Mouse (Mus musculus): ENCODE data around the gene Tmem231. TPM values are rescaled to one million over a fixed set of nuclear protein-coding genes. Genes with fewer than 3 reads are reported as not detected.

The Tmem231 gene
- polyA plus RNA-seq, 1 experiment from 2014 or later: 21.1 TPM

DNA sequence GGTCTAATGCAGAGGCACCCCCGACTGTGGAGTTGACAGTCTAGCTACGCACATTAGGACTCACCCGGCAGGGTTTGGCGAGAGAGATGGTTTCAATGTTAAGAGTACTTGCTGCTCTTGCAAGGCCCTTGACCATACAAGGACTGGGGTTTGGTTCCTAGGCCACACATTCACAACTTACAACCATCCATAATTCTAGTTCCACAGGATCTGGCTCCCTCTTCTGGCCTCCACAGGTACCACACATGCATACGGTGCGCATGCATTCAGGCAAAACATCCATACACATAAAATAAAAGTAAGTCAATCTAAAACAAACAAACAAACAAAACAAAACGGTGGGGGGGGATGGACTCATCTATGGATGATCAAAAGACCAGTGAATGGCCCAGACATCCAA, 38.7 kb downstream of the Tmem231 start:
- no peak overlapping the region for H3K4me2 ChIP-seq
- peaks cover 18% of the 10 kb centered on the region for H3K4me1 ChIP-seq
- no peak overlapping the region for H3K4me3 ChIP-seq
- H3K36me3 ChIP-seq: no peaks in the 10 kb centered on the region
- ATAC-seq (ENCODE audit: insufficient number of reproducible peaks, insufficient read depth, low FRiP score, low TSS enrichment, low read depth): no peak
- H3K27ac ChIP-seq: no peak overlapping the region
- 0 out of 2 replicates have a peak, but pooled peaks cover 3% of the 10 kb centered on the region for H3K9me3 ChIP-seq
- H3K27me3 ChIP-seq: peaks cover 28% of the 10 kb centered on the region
- WGBS: 88% methylated on average over 7 of the region's 7 CpGs
- no peak overlapping the region for H3K9ac ChIP-seq

DNA sequence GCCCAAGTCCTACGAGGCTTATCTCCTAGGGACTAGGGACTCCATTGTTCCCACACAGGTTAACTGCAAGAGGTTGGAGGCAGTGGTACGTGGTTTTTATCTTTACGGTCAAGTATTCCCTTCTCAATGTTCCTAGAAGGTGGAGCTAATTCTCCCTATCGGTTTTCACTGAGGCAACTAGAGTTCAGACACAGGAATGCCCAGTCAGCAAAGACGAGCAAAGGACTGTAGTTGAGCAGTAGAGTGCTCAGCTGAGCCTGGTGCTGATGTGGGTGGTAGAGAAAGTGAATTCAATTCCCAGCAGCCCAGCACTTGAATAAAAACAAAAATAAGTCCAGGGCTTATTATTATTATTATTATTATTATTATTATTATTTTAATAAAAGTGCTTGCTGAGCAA, 41.1 kb downstream of the Tmem231 start:
- Histone ChIP-seq H3K27ac (no peak overlapping the region), H3K36me3 (no peaks in the 10 kb centered on the region), H3K4me3 (no peak overlapping the region), H3K9me3 (0 out of 2 replicates have a peak, but pooled peaks cover 3% of the 10 kb centered on the region), H3K4me2 (no peak overlapping the region), H3K27me3 (peaks cover 40% of the 10 kb centered on the region), H3K9ac (no peak overlapping the region), H3K4me1 (peaks cover 30% of the 10 kb centered on the region)
- 59% methylated on average over 5 of the region's 5 CpGs for WGBS
- no peak for ATAC-seq (ENCODE audit: insufficient number of reproducible peaks, insufficient read depth, low FRiP score, low TSS enrichment, low read depth)

DNA sequence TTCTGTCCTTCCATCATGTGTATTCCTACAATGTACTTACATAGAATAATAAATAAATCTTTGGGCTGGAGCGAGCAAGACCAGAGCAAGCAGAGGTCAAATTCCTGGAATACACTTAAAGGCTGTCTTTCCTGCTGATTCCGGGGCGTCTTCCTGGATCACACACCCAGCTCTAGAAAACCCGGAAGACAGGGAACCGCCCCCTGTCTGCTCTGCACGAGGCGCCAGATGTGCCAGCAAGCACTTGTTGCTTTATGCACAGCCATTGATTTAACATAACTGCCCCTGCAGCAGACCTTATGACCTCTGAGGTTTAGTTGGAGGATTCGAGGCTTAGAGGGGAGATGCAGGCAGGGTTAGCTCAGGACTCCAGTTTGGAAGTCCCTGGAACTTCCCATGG, 41.7 kb downstream of the Tmem231 start:
- no peak overlapping the region for H3K4me3 ChIP-seq
- no peak overlapping the region for H3K4me2 ChIP-seq
- H3K9ac ChIP-seq: no peak overlapping the region
- 18% methylated on average over 8 of the region's 8 CpGs for WGBS
- no peaks in the 10 kb centered on the region for H3K36me3 ChIP-seq
- 0 out of 2 replicates have a peak, but pooled peaks cover 3% of the 10 kb centered on the region for H3K9me3 ChIP-seq
- no peak for ATAC-seq (ENCODE audit: insufficient number of reproducible peaks, insufficient read depth, low FRiP score, low TSS enrichment, low read depth)
- H3K4me1 ChIP-seq: peaks cover 30% of the 10 kb centered on the region
- peaks cover 42% of the 10 kb centered on the region for H3K27me3 ChIP-seq
- H3K27ac ChIP-seq: no peak overlapping the region

DNA sequence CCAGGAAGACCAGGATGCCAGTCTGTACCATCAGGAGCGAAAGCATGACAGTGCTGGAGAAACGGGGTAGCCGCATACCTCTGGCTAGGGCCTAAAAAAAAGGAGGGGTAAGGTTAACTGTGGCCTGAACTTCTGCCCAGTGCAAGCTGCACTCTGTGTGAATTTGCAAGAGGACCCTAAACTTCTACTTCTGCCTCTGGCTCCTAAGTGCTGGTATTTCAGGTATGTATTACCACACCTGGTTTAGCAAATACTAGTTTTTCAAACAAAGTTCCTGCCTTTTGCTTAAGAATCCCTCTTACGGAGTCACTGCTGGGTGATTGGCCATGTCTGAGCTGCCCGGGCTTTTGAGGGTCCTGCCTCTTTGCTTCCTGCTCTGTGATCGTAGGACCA, 42.8 kb downstream of the Tmem231 start:
- Histone ChIP-seq H3K9ac (no peak overlapping the region), H3K4me1 (peaks cover 30% of the 10 kb centered on the region), H3K36me3 (no peaks in the 10 kb centered on the region), H3K27me3 (peaks cover 49% of the 10 kb centered on the region), H3K4me3 (no peak overlapping the region), H3K27ac (no peak overlapping the region), H3K9me3 (0 out of 2 replicates have a peak, but pooled peaks cover 3% of the 10 kb centered on the region), H3K4me2 (no peak overlapping the region)
- ATAC-seq (ENCODE audit: insufficient number of reproducible peaks, insufficient read depth, low FRiP score, low TSS enrichment, low read depth): no peak
- 54% methylated on average over 6 of the region's 6 CpGs for WGBS

DNA sequence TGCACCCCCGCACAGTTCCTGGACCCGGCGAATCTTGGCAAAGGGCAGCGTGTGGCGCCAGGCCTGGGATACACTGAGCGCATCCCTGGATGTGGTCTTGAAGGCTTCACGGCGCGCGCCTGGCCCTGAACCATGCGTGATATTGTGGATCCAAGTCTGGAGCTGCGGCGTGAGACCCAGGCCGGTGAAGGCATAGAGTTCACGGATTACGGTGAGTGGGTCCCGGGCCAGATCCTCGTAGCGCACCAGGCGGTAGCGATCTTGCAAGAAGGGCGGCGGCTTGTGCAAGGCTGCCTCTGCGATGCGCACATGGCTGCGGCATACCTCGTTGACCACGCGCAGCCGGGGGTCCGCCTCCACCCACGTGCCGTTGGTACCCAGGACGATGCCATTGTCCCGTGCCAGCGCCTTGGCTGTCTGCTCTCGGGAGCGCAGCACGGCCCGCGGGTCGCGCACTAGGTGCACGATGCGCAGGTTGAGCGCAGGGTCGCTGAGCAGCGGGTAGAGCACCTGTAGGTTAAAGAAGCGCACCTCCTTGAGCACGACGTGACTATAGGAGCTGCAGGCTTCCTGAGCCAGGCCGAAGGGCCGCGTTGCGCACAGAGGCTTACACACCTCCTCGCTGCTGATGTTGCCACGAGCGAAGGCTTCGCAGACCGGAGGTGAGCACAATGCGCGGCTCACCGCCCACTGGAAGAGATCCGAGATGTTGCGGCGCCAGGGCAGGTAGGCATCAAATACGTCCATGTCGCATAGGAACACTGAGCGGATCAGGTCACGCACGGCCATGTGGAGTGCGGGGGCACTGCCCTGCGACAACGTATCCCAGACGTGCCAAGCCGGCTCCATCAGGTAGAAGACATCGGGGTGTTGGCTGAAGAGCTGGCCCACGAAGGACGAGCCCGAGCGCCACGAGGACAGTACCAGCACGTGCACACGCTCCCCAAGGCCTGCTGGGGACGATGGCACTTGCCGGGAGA, 43.5 kb downstream of the Tmem231 start:
- Histone ChIP-seq H3K9me3 (0 out of 2 replicates have a peak, but pooled peaks cover 3% of the 10 kb centered on the region), H3K27me3 (peaks cover 49% of the 10 kb centered on the region), H3K4me2 (peak overlapping the region; percentile 63), H3K36me3 (no peaks in the 10 kb centered on the region), H3K4me1 (peaks cover 25% of the 10 kb centered on the region), H3K27ac (no peak overlapping the region), H3K9ac (0 out of 2 replicates have a peak overlapping the region, but pooled peaks have one; percentile 41), H3K4me3 (peak overlapping the region; percentile 39)
- 12% methylated on average over 86 of the region's 86 CpGs for WGBS
- ATAC-seq (ENCODE audit: insufficient number of reproducible peaks, insufficient read depth, low FRiP score, low TSS enrichment, low read depth): no peak

DNA sequence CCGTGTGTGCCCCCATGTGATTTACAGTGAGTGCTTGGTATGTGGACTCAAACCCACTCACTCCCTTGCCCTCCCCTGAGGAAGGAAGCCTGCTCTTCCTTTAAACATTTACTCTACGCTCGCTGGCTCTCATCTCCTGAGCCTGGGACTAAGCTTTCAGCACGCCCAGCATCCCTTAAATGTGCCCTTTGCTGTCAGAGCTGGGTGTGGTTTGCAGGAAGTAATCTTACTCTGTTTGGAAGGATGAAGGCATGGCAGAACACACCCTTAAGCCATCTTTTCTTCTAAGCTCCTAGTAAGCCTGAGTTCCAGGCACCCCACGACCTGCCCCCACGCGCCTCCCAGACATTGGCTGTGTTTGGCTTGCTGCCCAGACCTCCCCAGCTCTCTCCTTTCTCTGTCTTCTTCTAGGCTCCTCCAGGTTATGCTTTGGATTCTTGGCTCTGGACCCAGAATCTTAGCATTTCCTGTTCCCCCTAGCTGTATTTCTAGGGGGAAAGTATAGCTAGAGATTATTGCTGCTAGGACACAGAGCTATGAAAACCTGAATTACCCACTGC, 45.5 kb downstream of the Tmem231 start:
- WGBS: 16% methylated on average over 7 of the region's 7 CpGs
- Histone ChIP-seq H3K4me3 (no peak overlapping the region), H3K9me3 (no peaks in the 10 kb centered on the region), H3K36me3 (no peaks in the 10 kb centered on the region), H3K9ac (no peak overlapping the region), H3K27me3 (peaks cover 49% of the 10 kb centered on the region), H3K4me1 (peaks cover 25% of the 10 kb centered on the region), H3K4me2 (peak overlapping the region; percentile 18; the same call in 1 of the 2 replicates), H3K27ac (no peak overlapping the region)
- ATAC-seq (ENCODE audit: insufficient number of reproducible peaks, insufficient read depth, low FRiP score, low TSS enrichment, low read depth): no peak

DNA sequence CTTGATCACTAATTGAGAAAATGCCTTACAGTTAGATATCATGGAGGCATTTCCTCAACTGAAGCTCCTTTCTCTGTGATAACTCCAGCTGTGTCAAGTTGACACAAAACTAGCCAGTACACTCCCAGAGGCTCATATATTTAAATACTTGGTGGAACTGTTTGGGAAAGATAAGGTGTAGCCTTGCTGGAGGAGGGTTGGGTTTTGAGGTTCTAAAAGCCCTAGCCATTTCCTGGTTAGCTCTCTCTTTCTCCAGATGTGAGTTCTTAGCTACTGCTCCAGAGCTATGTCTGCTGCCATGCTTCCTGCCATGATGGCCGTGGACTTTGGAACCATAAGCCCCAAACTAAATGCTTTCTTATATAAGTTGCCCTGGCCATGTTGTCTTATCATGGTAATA, 46.2 kb downstream of the Tmem231 start:
- Histone ChIP-seq H3K27me3 (peaks cover 46% of the 10 kb centered on the region), H3K36me3 (no peaks in the 10 kb centered on the region), H3K4me1 (peaks cover 25% of the 10 kb centered on the region), H3K9ac (no peak overlapping the region), H3K9me3 (no peaks in the 10 kb centered on the region), H3K4me3 (no peak overlapping the region), H3K27ac (no peak overlapping the region), H3K4me2 (no peak overlapping the region)
- no peak for ATAC-seq (ENCODE audit: insufficient number of reproducible peaks, insufficient read depth, low FRiP score, low TSS enrichment, low read depth)
- 83% methylated on average over 1 of the region's 1 CpGs for WGBS

DNA sequence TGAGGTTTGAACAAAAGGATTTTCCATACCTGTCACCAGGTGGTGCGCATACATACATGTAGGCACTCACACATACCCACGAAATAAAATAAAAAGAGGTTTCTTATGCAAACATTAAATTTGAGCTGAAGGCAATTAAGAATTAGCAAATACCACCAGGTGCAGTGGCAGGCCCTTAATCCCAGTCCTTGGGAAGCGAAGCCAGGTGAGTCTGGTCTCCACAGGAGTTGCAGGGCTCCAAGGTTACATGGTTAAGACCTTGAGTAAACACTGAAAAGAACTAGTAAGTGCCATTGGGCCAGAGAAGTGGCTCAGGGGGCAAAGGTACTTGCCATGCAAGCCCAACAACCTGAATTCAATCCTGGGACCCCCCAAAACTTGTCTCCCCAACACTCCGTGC, 50.1 kb downstream of the Tmem231 start:
- H3K4me1 ChIP-seq: peaks cover 7% of the 10 kb centered on the region
- 85% methylated on average over 4 of the region's 4 CpGs for WGBS
- ATAC-seq (ENCODE audit: insufficient number of reproducible peaks, insufficient read depth, low FRiP score, low TSS enrichment, low read depth): no peak
- H3K27me3 ChIP-seq: 0 out of 2 replicates have a peak, but pooled peaks cover 9% of the 10 kb centered on the region
- no peaks in the 10 kb centered on the region for H3K9me3 ChIP-seq
- H3K9ac ChIP-seq: no peak overlapping the region
- H3K36me3 ChIP-seq: no peaks in the 10 kb centered on the region
- no peak overlapping the region for H3K27ac ChIP-seq
- H3K4me3 ChIP-seq: no peak overlapping the region
- H3K4me2 ChIP-seq: no peak overlapping the region

DNA sequence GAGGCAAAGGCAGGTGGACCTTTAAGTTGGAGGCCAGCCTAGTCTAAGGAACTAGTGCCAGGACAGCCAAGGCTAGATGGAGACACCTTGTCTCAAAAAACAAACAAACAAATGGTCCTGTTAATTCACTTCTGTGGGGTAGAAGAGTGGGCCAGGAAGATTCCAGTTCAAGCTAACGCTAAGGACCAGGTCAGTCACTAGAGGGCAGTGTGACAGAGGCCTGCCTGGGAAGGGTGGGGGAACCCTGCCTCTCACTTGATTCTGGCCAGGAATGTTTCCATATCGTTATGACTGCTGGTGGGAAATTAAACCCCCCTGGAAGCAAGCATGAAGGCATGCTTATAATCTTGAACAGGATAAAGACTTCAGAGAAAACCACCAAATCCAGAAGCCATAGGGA, 52.1 kb downstream of the Tmem231 start:
- Histone ChIP-seq H3K4me3 (no peak overlapping the region), H3K27me3 (0 out of 2 replicates have a peak, but pooled peaks cover 3% of the 10 kb centered on the region), H3K9me3 (no peaks in the 10 kb centered on the region), H3K36me3 (no peaks in the 10 kb centered on the region), H3K4me2 (no peak overlapping the region), H3K27ac (no peak overlapping the region), H3K4me1 (no peaks in the 10 kb centered on the region), H3K9ac (no peak overlapping the region)
- 0% methylated on average over 2 of the region's 2 CpGs for WGBS
- no peak for ATAC-seq (ENCODE audit: insufficient number of reproducible peaks, insufficient read depth, low FRiP score, low TSS enrichment, low read depth)

DNA sequence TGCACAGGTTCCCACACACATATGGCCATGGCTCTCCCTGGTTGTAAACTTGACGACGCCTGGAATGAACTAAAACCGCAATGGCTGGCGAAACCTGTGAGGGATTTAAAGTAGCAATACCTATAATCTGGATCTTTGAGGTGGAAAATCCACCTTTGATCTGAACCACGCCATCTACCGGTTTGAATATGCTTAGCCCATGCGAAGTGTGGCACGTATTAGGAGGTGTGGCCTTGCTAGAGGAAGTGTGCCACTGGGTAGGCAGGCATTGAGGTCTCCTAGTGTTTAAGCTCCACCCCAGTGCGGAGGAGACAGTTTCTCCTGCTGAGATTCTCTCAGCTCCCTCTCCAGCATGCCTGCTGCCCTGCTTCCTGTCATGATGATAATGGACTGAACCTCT, 56.0 kb downstream of the Tmem231 start:
- H3K36me3 ChIP-seq: peaks cover 4% of the 10 kb centered on the region
- H3K4me2 ChIP-seq: no peak overlapping the region
- H3K4me1 ChIP-seq: peaks cover 8% of the 10 kb centered on the region
- H3K27ac ChIP-seq: no peak overlapping the region
- H3K9ac ChIP-seq: no peak overlapping the region
- ATAC-seq (ENCODE audit: insufficient number of reproducible peaks, insufficient read depth, low FRiP score, low TSS enrichment, low read depth): no peak
- H3K9me3 ChIP-seq: no peaks in the 10 kb centered on the region
- WGBS: 64% methylated on average over 9 of the region's 9 CpGs
- no peaks in the 10 kb centered on the region for H3K27me3 ChIP-seq
- H3K4me3 ChIP-seq: no peak overlapping the region

DNA sequence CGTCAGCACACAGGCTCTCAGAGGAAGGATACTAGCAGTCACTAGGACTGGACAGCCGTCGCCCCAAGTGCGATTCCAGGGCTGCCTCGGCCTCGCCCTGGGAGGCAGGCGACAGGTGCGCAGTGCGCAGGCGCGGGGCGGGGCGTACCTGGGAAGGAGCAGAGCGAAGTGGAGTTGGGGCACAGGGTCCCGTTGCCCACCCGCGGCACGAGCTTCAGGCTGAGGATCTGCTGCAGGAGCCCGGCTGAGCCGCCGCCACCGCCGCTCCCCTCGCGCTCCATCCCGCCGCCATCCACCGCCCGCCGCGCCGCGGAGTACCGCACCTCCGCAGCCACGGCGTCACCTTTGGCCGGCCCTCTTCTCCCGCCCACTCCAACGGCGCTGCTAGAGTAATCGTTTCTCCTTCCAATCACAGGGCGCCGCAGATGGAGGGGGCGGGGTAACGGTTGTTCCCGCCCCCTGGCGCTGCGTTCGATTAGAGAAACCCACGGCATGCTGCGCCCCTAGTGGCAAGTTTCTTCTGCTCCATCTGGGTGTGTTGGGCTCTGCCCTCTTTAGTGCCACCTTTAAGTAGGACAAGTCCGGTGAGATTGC, 57.2 kb downstream of the Tmem231 start, which contains the start of gene Tmem170:
Gene Tmem170 (minus strand): TSS at position 396 of the 594 bp plus-strand sequence.
- H3K4me1 ChIP-seq: peaks cover 8% of the 10 kb centered on the region
- peak within 1 kb of the TSS; percentile 66 for H3K4me2 ChIP-seq
- H3K27ac ChIP-seq: peak within 1 kb of the TSS; percentile 76
- H3K9ac ChIP-seq: peak within 1 kb of the TSS; percentile 80
- no peaks in the 10 kb centered on the region for H3K9me3 ChIP-seq
- peaks cover 13% of the 10 kb centered on the region for H3K36me3 ChIP-seq
- H3K27me3 ChIP-seq: no peaks in the 10 kb centered on the region
- peak within 1 kb of the TSS; percentile 81 for H3K4me3 ChIP-seq
- peak; percentile 95 for ATAC-seq (ENCODE audit: insufficient number of reproducible peaks, insufficient read depth, low FRiP score, low TSS enrichment, low read depth)
- WGBS: under 1% methylated on average over 52 of the region's 53 CpGs

All from embryonic facial prominence, embryonic 13.5 days (tissue).